8 mouse cellular contexts compared by ENCODE assay signal in genomic region chr2:73085669-73086304, GRCm38 (mm10).
DNase-seq lines count a peak whose midpoint lies in the region; ATAC-seq lines count a peak whose summit lies in the region.

No protein-coding gene starts in this region.

- DNase-seq in kidney, adult 18-20 months: peak; percentile 57
- DNase-seq in left cerebral cortex, adult 9 months (ENCODE audit: low spot score in 2 of 2): peak; percentile 5 to 47
- DNase-seq in adrenal gland, adult 8-10 months: no peak

- no peak overlapping the region for H3K9ac ChIP-seq in kidney, embryonic 15.5 days
- H3K9ac ChIP-seq in forebrain, embryonic 16.5 days (replicated peaks; ENCODE audit: low read depth, low read length): no peak overlapping the region
- no peak overlapping the region for H3K9ac ChIP-seq in hindbrain, embryonic 13.5 days
- no peak overlapping the region for H3K9ac ChIP-seq in midbrain, embryonic 15.5 days

- H3K4me3 ChIP-seq in kidney, embryonic 15.5 days (replicated peaks): no peak overlapping the region
- no peak overlapping the region for H3K4me3 ChIP-seq in forebrain, embryonic 16.5 days (replicated peaks; ENCODE audit: low read length)
- no peak overlapping the region for H3K4me3 ChIP-seq in hindbrain, embryonic 13.5 days
- H3K4me3 ChIP-seq in midbrain, embryonic 15.5 days: no peak overlapping the region

- no peaks in the 10 kb centered on the region for H3K9me3 ChIP-seq in kidney, embryonic 15.5 days (replicated peaks)
- H3K9me3 ChIP-seq in forebrain, embryonic 16.5 days (ENCODE audit: control insufficient read depth, low read length): no peaks in the 10 kb centered on the region
- no peaks in the 10 kb centered on the region for H3K9me3 ChIP-seq in hindbrain, embryonic 13.5 days
- no peaks in the 10 kb centered on the region for H3K9me3 ChIP-seq in midbrain, embryonic 15.5 days

- no peak overlapping the region for H3K27ac ChIP-seq in kidney, embryonic 15.5 days
- H3K27ac ChIP-seq in forebrain, embryonic 16.5 days (ENCODE audit: low read length): no peak overlapping the region
- H3K27ac ChIP-seq in hindbrain, embryonic 13.5 days: no peak overlapping the region
- no peak overlapping the region for H3K27ac ChIP-seq in midbrain, embryonic 15.5 days

- peaks cover 13% of the 10 kb centered on the region for H3K4me1 ChIP-seq in kidney, embryonic 15.5 days
- H3K4me1 ChIP-seq in forebrain, embryonic 16.5 days (replicated peaks; ENCODE audit: control insufficient read depth, insufficient read depth, low read length): peaks cover 7% of the 10 kb centered on the region
- peaks cover 19% of the 10 kb centered on the region for H3K4me1 ChIP-seq in hindbrain, embryonic 13.5 days (replicated peaks)
- H3K4me1 ChIP-seq in midbrain, embryonic 15.5 days: peaks cover 6% of the 10 kb centered on the region; the same call in 1 of the 2 replicates

- ATAC-seq in kidney, embryonic 15.5 days (replicated peaks; ENCODE audit: low FRiP score): no peak; the same call in 1 of the 2 replicates
- peak; percentile 92 for ATAC-seq in forebrain, embryonic 16.5 days
- peak; percentile 57; the same call in 1 of the 2 replicates for ATAC-seq in hindbrain, embryonic 13.5 days (ENCODE audit: low FRiP score)
- peak; percentile 79 for ATAC-seq in midbrain, embryonic 15.5 days (replicated peaks)
- ATAC-seq in monocyte, adult 5-6 weeks (replicated peaks; ENCODE audit: insufficient number of reproducible peaks, low FRiP score, low TSS enrichment, poor library complexity, severe bottlenecking): no peak

- H3K4me2 ChIP-seq in kidney, embryonic 15.5 days: no peak overlapping the region
- no peak overlapping the region for H3K4me2 ChIP-seq in forebrain, embryonic 16.5 days (ENCODE audit: low read length)
- no peak overlapping the region for H3K4me2 ChIP-seq in hindbrain, embryonic 13.5 days
- no peak overlapping the region for H3K4me2 ChIP-seq in midbrain, embryonic 15.5 days

- no peaks in the 10 kb centered on the region for H3K27me3 ChIP-seq in kidney, embryonic 15.5 days
- H3K27me3 ChIP-seq in forebrain, embryonic 16.5 days (replicated peaks; ENCODE audit: control insufficient read depth, insufficient read depth, low read length): no peaks in the 10 kb centered on the region
- no peaks in the 10 kb centered on the region for H3K27me3 ChIP-seq in hindbrain, embryonic 13.5 days
- no peaks in the 10 kb centered on the region for H3K27me3 ChIP-seq in midbrain, embryonic 15.5 days (replicated peaks)

- H3K36me3 ChIP-seq in kidney, embryonic 15.5 days: no peaks in the 10 kb centered on the region
- H3K36me3 ChIP-seq in forebrain, embryonic 16.5 days (ENCODE audit: control insufficient read depth, insufficient read depth): no peaks in the 10 kb centered on the region
- no peaks in the 10 kb centered on the region for H3K36me3 ChIP-seq in hindbrain, embryonic 13.5 days
- no peaks in the 10 kb centered on the region for H3K36me3 ChIP-seq in midbrain, embryonic 15.5 days (replicated peaks)

- WGBS in kidney, embryonic 15.5 days: 30% methylated on average over 8 of the region's 8 CpGs
- WGBS in forebrain, embryonic 16.5 days: 4% methylated on average over 8 of the region's 8 CpGs
- WGBS in hindbrain, embryonic 13.5 days: 15% methylated on average over 8 of the region's 8 CpGs
- WGBS in midbrain, embryonic 15.5 days: 8% methylated on average over 8 of the region's 8 CpGs

Comparison
In these comparisons a context has a peak if more than half of its experiments do, and no peak if none do; other contexts are left out.
1. ATAC-seq: peak in forebrain, embryonic 16.5 days (single experiment), hindbrain, embryonic 13.5 days (single experiment) and midbrain, embryonic 15.5 days (single experiment); none in kidney, embryonic 15.5 days (single experiment) and monocyte, adult 5-6 weeks (single experiment).